Mouse (Mus musculus) small intestine, adult 2 months (tissue): ENCODE results near the gene Parg.

Experiments used
- CTCF ChIP-seq: fragments of 200-500 bp; IDR thresholded peaks from 2 replicates; pipeline ENCODE4 v1.5.1; 2012; ENCODE audit warnings: low read depth, mild to moderate bottlenecking, control low read depth, inconsistent platforms, low read length, moderate library complexity, mixed read lengths; ENCODE audit not compliant: insufficient replicate concordance, insufficient read length; ENCODE audit errors: extremely low read depth
- POLR2A ChIP-seq: fragments of 200-500 bp; IDR thresholded peaks from 2 replicates; pipeline ENCODE4 v1.6.1; 2012; ENCODE audit warnings: low read depth, mild to moderate bottlenecking, control low read depth, inconsistent platforms, low read length, moderate library complexity

GRCm38 (mm10) chr14:32269589-32269988 lies 67.8 kb downstream of the Parg start:
- TF ChIP-seq POLR2A (no peak), CTCF (no peak)
